Mouse (Mus musculus): Measurements from ENCODE around the gene Cdc26. TPM values are rescaled to one million over a fixed set of nuclear protein-coding genes. Genes with fewer than 3 reads are reported as not detected.

Cdc26 gene
- polyA plus RNA-seq, 1 experiment: 65.8 TPM

- Histone ChIP-seq H3K4me1 (ENCODE audit: control insufficient read depth, insufficient read depth, low read length) (no peaks in the 10 kb centered on the region), H3K27me3 (ENCODE audit: control insufficient read depth, insufficient read depth, low read length) (no peaks in the 10 kb centered on the region), H3K27ac (ENCODE audit: insufficient read depth, low read length) (no peak overlapping the region), H3K4me3 (replicated peaks; ENCODE audit: insufficient read depth, low read depth, low read length) (no peak overlapping the region)
- 94% methylated on average over 6 of the region's 6 CpGs for WGBS
- DNase-seq: no peak
- TF ChIP-seq CTCF (IDR thresholded peaks at IDR 0.05; ENCODE audit: borderline replicate concordance, insufficient read depth, low read depth, low read length): no peak
- TF ChIP-seq POLR2A (IDR thresholded peaks at IDR 0.05; ENCODE audit: borderline replicate concordance, insufficient read depth, low read length): no peak
Measured at GRCm38 (mm10) chr4:62383207-62383606, 25.2 kb downstream of the Cdc26 start.

- WGBS: 93% methylated on average over 9 of the region's 9 CpGs
- no peak for TF ChIP-seq POLR2A (IDR thresholded peaks at IDR 0.05; ENCODE audit: borderline replicate concordance, insufficient read depth, low read length)
- no peak for TF ChIP-seq CTCF (IDR thresholded peaks at IDR 0.05; ENCODE audit: borderline replicate concordance, insufficient read depth, low read depth, low read length)
Measured at GRCm38 (mm10) chr4:62379724-62380381, 28.6 kb downstream of the Cdc26 start.

GRCm38 (mm10) chr4:62376123-62376522 is 32.3 kb downstream of the Cdc26 start:
- Histone ChIP-seq H3K27me3 (ENCODE audit: control insufficient read depth, insufficient read depth, low read length) (no peaks in the 10 kb centered on the region), H3K27ac (ENCODE audit: insufficient read depth, low read length) (no peak overlapping the region), H3K4me1 (ENCODE audit: control insufficient read depth, insufficient read depth, low read length) (no peaks in the 10 kb centered on the region), H3K4me3 (replicated peaks; ENCODE audit: insufficient read depth, low read depth, low read length) (no peak overlapping the region)
- 86% methylated on average over 2 of the region's 2 CpGs for WGBS
- TF ChIP-seq CTCF (IDR thresholded peaks at IDR 0.05; ENCODE audit: borderline replicate concordance, insufficient read depth, low read depth, low read length): no peak
- no peak for TF ChIP-seq POLR2A (IDR thresholded peaks at IDR 0.05; ENCODE audit: borderline replicate concordance, insufficient read depth, low read length)
- DNase-seq: no peak

More at GRCm38 (mm10) chr4:62379724-62380381, 28.6 kb downstream of the Cdc26 start:
- Histone ChIP-seq H3K27me3 (ENCODE audit: control insufficient read depth, insufficient read depth, low read length) (no peaks in the 10 kb centered on the region), H3K4me1 (ENCODE audit: control insufficient read depth, insufficient read depth, low read length) (no peaks in the 10 kb centered on the region), H3K4me3 (replicated peaks; ENCODE audit: insufficient read depth, low read depth, low read length) (no peak overlapping the region), H3K27ac (ENCODE audit: insufficient read depth, low read length) (no peak overlapping the region)
- no peak for DNase-seq

GRCm38 (mm10) chr4:62374342-62374741 is 34.1 kb downstream of the Cdc26 start:
- H3K27me3 ChIP-seq (ENCODE audit: control insufficient read depth, insufficient read depth, low read length): no peaks in the 10 kb centered on the region
- no peaks in the 10 kb centered on the region for H3K4me1 ChIP-seq (ENCODE audit: control insufficient read depth, insufficient read depth, low read length)
- no peak for TF ChIP-seq POLR2A (IDR thresholded peaks at IDR 0.05; ENCODE audit: borderline replicate concordance, insufficient read depth, low read length)
- TF ChIP-seq CTCF (IDR thresholded peaks at IDR 0.05; ENCODE audit: borderline replicate concordance, insufficient read depth, low read depth, low read length): no peak
- DNase-seq: no peak
- H3K4me3 ChIP-seq (replicated peaks; ENCODE audit: insufficient read depth, low read depth, low read length): no peak overlapping the region
- H3K27ac ChIP-seq (ENCODE audit: insufficient read depth, low read length): no peak overlapping the region
- 82% methylated on average over 4 of the region's 4 CpGs for WGBS

GRCm38 (mm10) chr4:62373668-62374067 is 34.8 kb downstream of the Cdc26 start:
- no peaks in the 10 kb centered on the region for H3K27me3 ChIP-seq (ENCODE audit: control insufficient read depth, insufficient read depth, low read length)
- no peaks in the 10 kb centered on the region for H3K4me1 ChIP-seq (ENCODE audit: control insufficient read depth, insufficient read depth, low read length)
- TF ChIP-seq POLR2A (IDR thresholded peaks at IDR 0.05; ENCODE audit: borderline replicate concordance, insufficient read depth, low read length) (no peak), CTCF (IDR thresholded peaks at IDR 0.05; ENCODE audit: borderline replicate concordance, insufficient read depth, low read depth, low read length) (no peak)
- no peak overlapping the region for H3K27ac ChIP-seq (ENCODE audit: insufficient read depth, low read length)
- WGBS: 53% methylated on average over 7 of the region's 7 CpGs
- no peak for DNase-seq
- no peak overlapping the region for H3K4me3 ChIP-seq (replicated peaks; ENCODE audit: insufficient read depth, low read depth, low read length)

GRCm38 (mm10) chr4:62372818-62373520 is 35.5 kb downstream of the Cdc26 start:
- no peaks in the 10 kb centered on the region for H3K27me3 ChIP-seq (ENCODE audit: control insufficient read depth, insufficient read depth, low read length)
- H3K4me3 ChIP-seq (replicated peaks; ENCODE audit: insufficient read depth, low read depth, low read length): no peak overlapping the region
- no peak for DNase-seq
- TF ChIP-seq CTCF (IDR thresholded peaks at IDR 0.05; ENCODE audit: borderline replicate concordance, insufficient read depth, low read depth, low read length): no peak
- H3K27ac ChIP-seq (ENCODE audit: insufficient read depth, low read length): no peak overlapping the region
- H3K4me1 ChIP-seq (ENCODE audit: control insufficient read depth, insufficient read depth, low read length): no peaks in the 10 kb centered on the region
- WGBS: 89% methylated on average over 9 of the region's 9 CpGs

GRCm38 (mm10) chr4:62372410-62372809 is 36.0 kb downstream of the Cdc26 start:
- H3K27ac ChIP-seq (ENCODE audit: insufficient read depth, low read length): no peak overlapping the region
- no peak overlapping the region for H3K4me3 ChIP-seq (replicated peaks; ENCODE audit: insufficient read depth, low read depth, low read length)
- WGBS: 26% methylated on average over 1 of the region's 1 CpGs
- no peaks in the 10 kb centered on the region for H3K4me1 ChIP-seq (ENCODE audit: control insufficient read depth, insufficient read depth, low read length)
- H3K27me3 ChIP-seq (ENCODE audit: control insufficient read depth, insufficient read depth, low read length): no peaks in the 10 kb centered on the region
- DNase-seq: no peak
- TF ChIP-seq CTCF (IDR thresholded peaks at IDR 0.05; ENCODE audit: borderline replicate concordance, insufficient read depth, low read depth, low read length): no peak
- TF ChIP-seq POLR2A (IDR thresholded peaks at IDR 0.05; ENCODE audit: borderline replicate concordance, insufficient read depth, low read length): no peak

- DNase-seq: no peak
- TF ChIP-seq CTCF (IDR thresholded peaks at IDR 0.05; ENCODE audit: borderline replicate concordance, insufficient read depth, low read depth, low read length): no peak
- no peak for TF ChIP-seq POLR2A (IDR thresholded peaks at IDR 0.05; ENCODE audit: borderline replicate concordance, insufficient read depth, low read length)
- H3K27ac ChIP-seq (ENCODE audit: insufficient read depth, low read length): no peak overlapping the region
- H3K27me3 ChIP-seq (ENCODE audit: control insufficient read depth, insufficient read depth, low read length): no peaks in the 10 kb centered on the region
- H3K4me1 ChIP-seq (ENCODE audit: control insufficient read depth, insufficient read depth, low read length): no peaks in the 10 kb centered on the region
- 82% methylated on average over 3 of the region's 3 CpGs for WGBS
- H3K4me3 ChIP-seq (replicated peaks; ENCODE audit: insufficient read depth, low read depth, low read length): no peak overlapping the region
Measured at GRCm38 (mm10) chr4:62369091-62369490, 39.4 kb downstream of the Cdc26 start.

All from cerebellum, adult 2 months (tissue).